Mouse (Mus musculus) thymus, adult 2 months (tissue): Measurements from ENCODE around the gene Umad1.

Source experiments
- CTCF ChIP-seq: fragments of 200-500 bp; IDR thresholded peaks from 2 replicates; pipeline ENCODE4 v1.5.1; 2012; ENCODE audit warnings: mild to moderate bottlenecking, control low read depth, low read length, moderate library complexity, borderline replicate concordance; ENCODE audit not compliant: control insufficient read depth, poor library complexity, insufficient read depth; ENCODE audit errors: extremely low read depth
- POLR2A ChIP-seq: fragments of 200-500 bp; IDR thresholded peaks from 2 replicates; pipeline ENCODE4 v1.6.1; 2012; ENCODE audit warnings: mild to moderate bottlenecking, low read length, control low read depth, moderate library complexity; ENCODE audit not compliant: control insufficient read depth, poor library complexity, insufficient read depth; ENCODE audit errors: extremely low read depth

DNA sequence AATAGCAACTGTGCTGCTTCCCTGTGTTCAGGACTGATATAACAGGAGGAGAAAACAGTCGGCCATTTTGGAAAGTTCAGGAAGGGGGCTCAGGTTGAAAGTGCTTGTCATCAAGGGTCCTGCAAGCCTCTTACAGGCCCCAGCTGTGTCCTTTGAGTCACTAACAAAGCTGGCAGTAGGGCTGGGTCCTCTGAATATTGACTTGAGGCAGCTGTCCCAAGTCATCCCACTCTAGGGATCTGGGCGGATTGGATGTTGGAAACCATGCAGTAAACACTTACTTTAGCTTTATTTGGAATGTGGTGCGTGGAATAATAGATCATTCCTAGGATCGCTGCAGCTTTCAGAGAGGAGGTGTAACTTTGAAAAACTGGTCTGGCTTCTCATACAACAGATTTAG lies 215.7 kb downstream of the Umad1 start:
- TF ChIP-seq CTCF (no peak), POLR2A (no peak)
